Mouse (Mus musculus) heart, adult 9 months (tissue): ENCODE results near the gene St7.

Experiments used
- DNase-seq, 2 experiments: peaks; one replicate each; pipeline ENCODE4 v3.0.0; 2022; ENCODE audit warnings: low spot score in 2 of 2

St7 gene

DNA sequence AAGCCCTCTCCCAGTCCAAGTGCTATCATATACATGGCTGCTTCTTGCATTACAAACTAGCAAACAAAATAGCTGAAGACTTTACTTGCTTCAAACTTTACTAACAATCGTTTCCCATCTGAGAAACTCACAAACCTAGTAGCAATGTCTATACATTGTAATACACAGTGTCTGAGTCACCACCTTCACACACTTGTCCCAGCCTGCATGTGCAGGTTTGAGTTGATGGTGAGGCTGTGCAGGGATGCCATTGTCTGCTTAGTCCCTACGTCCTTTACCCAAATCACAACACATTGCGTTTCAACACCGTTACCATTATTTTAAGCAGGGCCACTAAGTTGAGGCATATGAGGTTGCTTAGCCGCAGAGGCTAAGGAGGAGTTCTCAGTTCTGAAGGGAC lies 26.7 kb downstream of the St7 start:
- DNase-seq, result no peak

DNA sequence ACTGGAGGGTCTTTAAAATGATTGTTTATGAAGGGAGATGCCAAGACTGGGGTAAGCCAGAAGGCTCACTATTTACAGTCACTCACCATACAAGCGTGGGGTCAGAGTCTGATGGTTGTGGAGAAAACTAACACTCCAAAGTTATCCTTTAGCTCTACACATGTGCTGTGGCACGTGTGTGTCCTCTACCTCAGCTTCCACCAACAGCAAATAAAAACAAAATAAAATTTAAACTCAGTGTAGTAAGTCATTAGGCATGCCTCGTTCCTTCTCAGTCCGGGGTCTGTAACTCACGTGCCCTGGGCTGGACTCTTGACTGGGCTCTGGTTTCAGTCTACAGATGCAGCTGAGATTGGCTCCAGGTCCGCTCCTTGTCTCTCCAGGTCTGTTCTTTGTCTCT lies 27.3 kb downstream of the St7 start:
- DNase-seq, result no peak

GRCm38 (mm10) chr6:17721706-17722105 lies 29.0 kb downstream of the St7 start:
- DNase-seq, result no peak

DNA sequence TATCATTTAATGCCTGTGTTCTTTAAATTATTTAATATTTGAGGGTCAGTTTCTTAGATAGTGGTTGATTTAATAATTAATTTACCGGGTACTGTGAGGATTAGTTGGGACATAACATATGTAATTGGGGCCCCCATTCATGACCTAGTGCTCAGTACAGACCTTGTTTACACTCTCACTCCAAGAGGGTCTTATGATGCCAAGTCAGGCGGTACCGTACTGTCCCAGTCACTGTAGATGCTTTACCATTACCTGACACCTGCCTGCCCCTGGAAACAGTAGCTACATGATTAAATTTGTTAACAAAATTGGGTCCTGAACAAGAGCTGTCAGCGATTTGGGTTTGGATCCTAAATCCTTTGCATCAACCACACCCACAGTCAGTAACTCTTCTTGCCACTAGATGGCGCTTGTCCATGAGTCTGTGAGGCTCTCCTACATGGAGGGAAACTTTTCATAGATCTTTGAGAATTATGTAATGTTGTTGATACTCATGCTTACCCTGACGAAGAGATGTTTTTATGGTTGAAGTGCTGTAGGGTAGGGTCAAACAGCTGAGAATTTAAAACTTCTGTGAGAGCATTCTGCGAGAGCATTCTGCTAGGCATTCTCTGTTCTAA lies 33.2 kb downstream of the St7 start:
- peak; percentile 48 to 59 for DNase-seq

- no peak for DNase-seq
Observed at GRCm38 (mm10) chr6:17727241-17727640, 34.5 kb downstream of the St7 start.

DNA sequence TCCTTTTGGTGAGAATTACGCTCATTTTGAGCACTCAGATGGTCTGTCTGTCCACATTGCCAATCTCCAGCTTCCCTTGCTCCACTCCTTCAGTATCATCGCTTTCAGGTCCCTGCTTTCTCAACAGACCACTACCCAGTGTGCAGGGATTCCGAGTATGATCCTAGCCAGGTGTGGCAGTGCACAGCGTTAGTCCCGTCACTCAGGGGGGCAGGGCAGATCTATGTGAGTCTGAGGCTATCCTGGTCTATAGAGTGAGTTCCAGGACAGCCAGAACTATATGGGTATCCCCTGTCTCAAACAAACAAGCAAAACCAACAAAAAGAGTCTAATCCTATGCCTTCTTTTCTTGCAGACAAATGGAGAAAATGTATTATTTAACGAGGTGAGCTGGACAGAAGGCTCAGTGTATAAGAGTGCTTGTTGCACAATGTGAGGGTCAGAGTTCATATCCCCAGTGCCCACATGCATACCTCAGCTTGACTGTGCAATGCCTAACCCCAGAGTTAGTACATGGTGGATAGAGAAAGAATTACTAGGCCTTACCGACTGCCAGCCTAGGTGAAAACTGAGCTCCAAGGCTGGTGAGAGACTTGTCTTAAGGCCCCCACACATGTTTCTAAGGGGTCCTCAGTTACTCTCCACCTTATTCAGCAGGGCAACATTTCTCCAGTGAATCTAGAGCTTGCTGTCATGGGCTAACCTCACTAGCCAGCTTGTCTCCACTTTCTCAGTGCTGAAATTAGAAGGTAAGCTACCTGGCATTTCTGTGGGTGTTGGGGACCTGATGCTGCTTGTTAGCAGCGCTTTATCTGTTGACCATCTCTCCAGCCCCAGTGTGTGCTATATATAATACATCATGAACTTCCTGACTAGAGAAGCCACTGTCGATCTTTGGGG lies 35.4 kb downstream of the St7 start:
- no peak for DNase-seq

GRCm38 (mm10) chr6:17730122-17730521 lies 37.4 kb downstream of the St7 start:
- no peak for DNase-seq

DNA sequence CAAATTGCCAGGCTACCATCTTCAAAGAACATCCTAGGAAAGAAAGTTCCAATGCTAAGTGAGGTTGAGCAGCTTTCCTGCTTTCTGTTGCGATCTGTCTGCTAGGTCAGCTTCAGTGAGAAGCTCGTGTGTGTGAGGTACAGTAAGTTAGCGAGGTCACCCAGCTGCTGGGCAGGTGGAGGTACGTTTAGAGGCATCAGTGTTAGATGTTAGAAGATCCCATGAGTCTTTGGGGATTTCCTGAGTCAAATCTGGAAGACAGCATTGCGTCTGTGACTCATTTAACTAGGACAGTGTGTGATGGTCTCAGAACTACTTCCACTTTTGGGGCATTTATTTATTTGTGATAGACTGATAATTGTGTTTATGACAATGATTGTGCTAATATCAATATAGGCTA lies 39.0 kb downstream of the St7 start:
- no peak for DNase-seq

DNA sequence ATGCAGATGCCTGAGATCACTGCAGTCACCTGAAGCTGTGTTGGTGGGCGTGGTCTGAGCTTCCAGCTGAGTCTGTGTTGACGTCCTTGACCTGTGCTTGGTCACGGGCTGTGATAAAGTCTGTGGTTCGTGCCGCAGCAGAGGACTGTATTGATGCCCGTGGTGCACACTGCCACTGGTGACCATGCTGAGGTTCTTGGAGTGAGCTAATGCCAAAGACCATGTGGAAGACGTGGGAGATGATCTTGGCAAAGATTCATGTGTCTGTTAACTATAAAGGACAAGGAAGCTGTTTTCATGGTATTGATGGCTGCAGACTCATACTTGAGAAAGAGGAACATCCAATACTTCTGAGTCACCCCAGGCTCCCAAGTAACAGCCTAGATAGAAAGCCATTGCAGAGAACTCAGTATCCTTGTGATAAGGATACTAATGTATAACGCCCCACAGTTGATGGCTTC lies 41.2 kb downstream of the St7 start:
- DNase-seq, result no peak

- no peak for DNase-seq
Observed at GRCm38 (mm10) chr6:17737262-17737948, 44.7 kb downstream of the St7 start.

DNA sequence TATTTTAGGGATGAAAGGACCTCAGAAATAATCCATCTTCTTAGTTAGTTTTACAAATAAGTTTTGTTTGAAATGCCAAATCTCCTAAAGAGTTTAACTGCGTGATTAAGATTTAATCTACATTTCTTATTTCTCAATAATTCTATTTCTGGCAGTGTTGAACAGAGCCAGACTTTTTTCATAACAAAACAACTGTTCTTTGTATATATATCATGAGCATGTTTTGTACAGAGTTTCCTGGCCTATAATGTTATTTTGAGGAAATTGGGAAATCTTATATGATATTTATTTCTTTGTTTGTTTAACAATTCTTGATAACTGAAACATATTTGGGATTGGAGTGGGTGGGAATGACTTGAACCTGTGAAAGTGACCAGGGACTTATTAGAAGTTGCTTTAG lies 47.4 kb downstream of the St7 start:
- DNase-seq, result no peak

GRCm38 (mm10) chr6:17741639-17742038 lies 48.9 kb downstream of the St7 start:
- no peak for DNase-seq

GRCm38 (mm10) chr6:17742209-17742608 lies 49.5 kb downstream of the St7 start:
- no peak for DNase-seq

DNA sequence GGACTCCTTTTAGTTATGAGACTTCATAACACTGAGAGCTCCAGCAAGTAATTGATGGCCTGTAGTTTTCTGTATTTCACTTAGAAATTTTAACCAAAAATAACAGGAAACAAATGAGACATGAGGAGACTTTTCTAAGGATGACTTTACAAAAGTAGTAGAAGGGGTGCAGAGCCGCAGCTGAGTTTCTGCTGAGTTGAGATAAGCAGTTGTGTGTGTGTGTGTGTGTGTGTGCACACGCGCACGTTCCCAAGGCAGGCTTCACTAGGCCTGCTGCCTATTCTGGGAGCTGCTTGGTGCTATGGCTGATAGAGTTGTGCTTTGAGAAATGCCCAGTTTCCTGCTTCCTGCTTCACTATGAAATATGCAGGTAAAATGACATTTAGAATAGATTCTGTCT lies 50.6 kb downstream of the St7 start:
- DNase-seq, result no peak

DNA sequence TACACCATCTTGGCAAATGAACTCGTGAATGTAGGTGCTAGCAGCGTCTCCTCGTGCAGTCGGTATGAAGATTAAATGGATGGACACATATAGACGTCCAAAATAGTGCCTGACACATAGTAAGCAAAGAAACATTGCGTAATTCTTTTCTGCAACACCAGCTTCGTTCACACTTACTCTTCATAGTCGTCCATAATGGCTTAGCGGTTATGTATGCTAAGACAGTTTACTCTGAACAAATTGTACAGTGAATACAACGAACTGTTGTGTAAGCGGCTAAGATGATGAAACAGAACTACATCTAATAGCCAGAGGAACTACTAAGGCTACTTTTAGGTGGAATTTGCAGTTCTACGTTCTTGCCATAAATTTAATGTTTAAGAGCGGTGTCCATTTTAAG lies 55.0 kb downstream of the St7 start:
- no peak for DNase-seq

DNA sequence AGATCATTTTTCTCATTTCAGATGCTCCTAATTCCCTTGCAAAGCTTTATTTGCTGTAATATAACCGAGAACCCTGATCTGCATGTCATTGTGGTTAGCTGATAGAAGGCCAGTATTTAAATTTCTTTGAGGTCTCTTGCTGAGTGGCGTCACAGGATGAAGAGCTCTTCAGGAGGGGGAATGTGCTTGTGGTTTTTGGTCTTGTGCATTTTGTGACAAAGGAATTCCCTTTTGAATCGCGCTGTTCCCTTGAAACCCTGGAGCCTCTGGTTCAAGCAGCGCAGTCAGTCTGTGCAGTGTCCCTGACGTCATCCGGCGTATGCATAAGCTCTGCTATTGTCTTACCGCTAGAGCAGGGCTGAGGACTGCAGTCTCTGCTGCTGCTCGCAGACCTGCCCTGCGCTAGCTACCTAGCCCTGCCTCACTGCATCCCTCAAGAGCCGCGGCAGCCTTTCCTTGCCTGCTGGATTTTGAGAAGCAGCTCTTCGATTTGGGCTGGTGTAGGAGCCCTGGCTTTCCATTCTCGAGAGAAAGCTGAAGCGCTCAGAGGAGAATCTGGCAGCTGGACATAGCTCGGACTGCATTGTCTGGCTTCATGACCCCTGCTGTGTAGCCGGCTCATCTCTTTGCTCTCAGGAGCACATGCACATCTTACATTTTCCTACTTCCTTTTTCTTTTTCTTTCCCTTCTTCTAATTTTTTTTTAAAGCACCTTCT lies 56.3 kb downstream of the St7 start:
- peak; percentile 45 for DNase-seq

- DNase-seq, result no peak
Observed at GRCm38 (mm10) chr6:17749596-17749995, 56.9 kb downstream of the St7 start.

DNA sequence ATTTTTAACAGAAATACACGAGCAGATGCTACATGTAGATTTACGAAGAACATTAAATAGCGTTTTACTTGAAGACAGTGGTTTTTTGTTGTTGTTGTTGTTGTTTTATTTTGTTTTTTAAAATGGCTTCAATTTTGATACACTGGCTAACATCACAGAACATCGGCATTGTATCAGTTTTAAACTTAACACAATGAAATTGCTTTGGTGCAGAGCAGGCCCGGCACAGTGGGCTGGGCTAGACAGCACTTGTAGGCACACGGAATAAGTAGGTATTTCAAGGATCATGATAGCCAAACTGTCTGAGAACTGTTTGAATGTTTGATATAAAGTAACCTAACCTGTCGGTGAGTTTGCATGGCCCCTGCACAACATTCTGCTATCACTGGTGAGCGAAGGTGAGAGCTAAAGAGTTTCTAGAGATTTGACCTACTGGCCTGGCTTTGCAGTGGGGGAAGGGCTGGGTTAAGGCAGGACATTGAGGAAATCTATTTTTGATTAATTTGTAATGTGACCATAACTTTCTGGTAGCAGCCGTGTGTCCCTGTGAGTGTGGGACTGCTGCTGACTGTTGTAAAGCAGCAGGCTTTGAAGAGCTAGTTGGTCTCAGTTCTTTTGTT lies 57.4 kb downstream of the St7 start:
- DNase-seq, result no peak

DNA sequence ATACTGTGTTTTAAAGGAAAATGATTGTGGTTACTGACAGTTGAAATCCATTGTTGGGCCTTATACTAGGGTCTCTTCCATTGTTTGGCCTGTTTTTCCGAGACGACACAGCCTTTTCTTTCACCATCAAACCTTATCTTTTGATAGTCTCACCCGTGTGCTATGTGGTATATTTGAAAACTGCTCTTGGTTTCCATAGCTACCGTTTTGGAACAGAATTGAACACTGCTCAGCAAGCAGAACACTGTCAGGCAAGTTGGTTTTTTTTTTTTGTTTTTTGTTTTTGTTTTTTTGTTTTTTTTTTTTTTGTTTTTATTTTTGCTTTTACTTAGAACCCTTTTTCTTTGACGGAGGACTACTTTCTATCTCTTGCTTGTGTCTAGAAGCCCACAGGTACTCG lies 58.2 kb downstream of the St7 start:
- DNase-seq, result no peak

DNA sequence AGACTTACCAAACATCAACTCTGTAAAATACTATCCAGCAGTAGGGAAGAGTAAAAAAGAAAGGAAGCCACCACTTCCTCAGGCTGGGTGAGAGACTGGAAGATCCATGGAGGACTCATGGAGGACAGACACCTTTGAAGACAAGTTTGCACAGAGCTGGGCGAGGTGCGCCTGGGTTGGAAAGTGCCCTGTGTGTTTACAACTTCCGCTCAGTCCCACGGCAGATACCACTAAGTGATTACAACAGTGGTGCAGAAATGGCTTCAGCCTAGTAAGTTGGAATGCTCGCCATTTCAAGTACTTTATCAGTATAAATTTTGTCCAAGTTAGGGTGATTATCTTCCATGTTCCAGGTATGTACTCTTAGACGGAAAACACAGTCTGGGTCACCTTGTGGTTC lies 63.2 kb downstream of the St7 start:
- no peak for DNase-seq

DNA sequence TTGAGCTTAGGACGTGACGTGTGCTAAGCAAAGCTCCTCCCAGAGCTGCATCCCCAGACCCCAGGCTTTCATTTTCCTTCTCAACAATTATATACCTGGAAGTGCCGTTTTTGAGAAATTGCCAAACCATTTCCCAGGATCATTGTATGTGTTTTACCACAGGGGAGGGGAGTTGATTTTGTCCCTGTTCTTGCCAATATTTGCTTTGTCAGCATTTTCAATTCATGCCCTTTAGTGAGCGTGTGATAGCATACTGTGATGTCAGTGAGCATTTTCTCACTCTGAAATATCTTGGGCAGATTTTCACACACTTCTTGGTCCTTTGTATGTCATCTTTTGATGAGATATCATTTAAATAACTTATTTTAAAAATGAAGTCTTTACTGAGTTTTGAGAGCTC lies 65.8 kb downstream of the St7 start:
- no peak for DNase-seq
